Comparison of ENCODE assay signal across 9 mouse cellular contexts in the genomic region with DNA sequence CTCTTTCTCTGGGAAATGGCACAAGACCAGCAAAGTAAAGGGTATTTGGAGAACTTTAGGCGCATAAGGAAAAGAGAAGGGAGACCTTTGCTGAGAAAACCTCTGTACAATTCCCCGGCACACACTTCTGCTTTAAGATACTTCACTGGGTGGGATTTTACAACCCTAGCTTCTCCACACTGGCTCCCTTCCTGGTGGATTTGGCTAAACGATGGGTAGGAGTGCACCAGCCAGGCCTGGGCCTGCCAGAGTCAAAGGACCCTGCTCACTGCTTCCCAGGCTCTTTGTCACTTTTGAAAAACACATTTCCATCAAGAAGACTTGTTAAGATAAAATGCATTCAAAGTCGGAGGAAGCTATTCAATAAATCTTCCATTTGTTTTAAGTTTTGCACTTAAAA. TPM values are rescaled to one million over a fixed set of nuclear protein-coding genes. Genes with fewer than 3 reads are reported as not detected.
DNase-seq lines count a peak whose midpoint lies in the region; ATAC-seq lines count a peak whose summit lies in the region.
"Had no signal": no experiment of that assay in that cellular context is flagged by ENCODE, and none has a peak within 500 bp of the region (broad histone marks: within the 10 kb centered on the region; RNA-seq: fewer than 3 reads in every experiment).

No protein-coding gene starts in this region.

- DNase-seq in heart, adult 18-20 months, result no peak
- peak; percentile 18 for DNase-seq in right cerebral cortex, postnatal 4 days
- DNase-seq in right cerebral cortex, postnatal 36 days (ENCODE audit: low spot score in 2 of 2), result no peak
- DNase-seq in limb, embryonic 10.5 days (ENCODE audit: low spot score), result no peak
- DNase-seq in adrenal gland, postnatal 10 days, result no peak
- no peak for DNase-seq in thymus, postnatal 4 days

- H3K27me3 ChIP-seq in heart, embryonic 11.5 days (ENCODE audit: control insufficient read depth, insufficient read depth, low read length), result peaks cover 71% of the 10 kb centered on the region
- H3K27me3 ChIP-seq in limb, embryonic 10.5 days (ENCODE audit: low read depth, poor library complexity, severe bottlenecking), result peaks cover 83% of the 10 kb centered on the region

- no peaks in the 10 kb centered on the region for H3K36me3 ChIP-seq in heart, embryonic 11.5 days (ENCODE audit: control insufficient read depth, insufficient read depth, low read length)
- peaks cover 25% of the 10 kb centered on the region for H3K36me3 ChIP-seq in limb, embryonic 10.5 days

- H3K9ac ChIP-seq in heart, embryonic 11.5 days (ENCODE audit: low read depth, low read length), result no peak overlapping the region

- H3K4me2 ChIP-seq in heart, embryonic 11.5 days, result peak overlapping the region; percentile 20; the same call in 1 of the 2 replicates

- no peak overlapping the region; the same call in 1 of the 2 replicates for H3K4me3 ChIP-seq in heart, embryonic 11.5 days (ENCODE audit: low read depth, low read length)
- peak overlapping the region; percentile 88; the same call in 1 of the 2 replicates for H3K4me3 ChIP-seq in limb, embryonic 10.5 days

- no peak for ATAC-seq in heart, embryonic 11.5 days (replicated peaks; ENCODE audit: insufficient number of reproducible peaks, low FRiP score, low TSS enrichment)
- ATAC-seq in CD4-positive, CD25-positive, alpha-beta regulatory T cell, adult 4 months, result no peak
- ATAC-seq: lung, postnatal 0 days had no signal

- no peaks in the 10 kb centered on the region for H3K9me3 ChIP-seq in heart, embryonic 11.5 days (replicated peaks; ENCODE audit: control insufficient read depth, low read length)
- no peaks in the 10 kb centered on the region for H3K9me3 ChIP-seq in limb, embryonic 10.5 days (replicated peaks)

- peaks cover 7% of the 10 kb centered on the region for H3K4me1 ChIP-seq in heart, embryonic 11.5 days (ENCODE audit: control insufficient read depth, insufficient read depth, low read length)
- peaks cover 40% of the 10 kb centered on the region for H3K4me1 ChIP-seq in limb, embryonic 10.5 days

- WGBS in heart, embryonic 11.5 days (ENCODE audit: insufficient replicate concordance), result 34% methylated on average over 4 of the region's 4 CpGs
- WGBS in limb, embryonic 10.5 days, result 15% methylated on average over 4 of the region's 4 CpGs

- no peak overlapping the region for H3K27ac ChIP-seq in heart, embryonic 11.5 days (ENCODE audit: low read depth, low read length)
- 0 out of 2 replicates have a peak overlapping the region, but pooled peaks have one; percentile 10 for H3K27ac ChIP-seq in limb, embryonic 10.5 days

RNA-seq across cellular contexts. Expression of gene Nr2f1, which starts 6.3 kb away (rescaled TPM):
- polyA plus RNA-seq in heart, embryonic 11.5 days (2014; fragmentation: Nextera tagmentation; extraction: Ambion mirVana), result 10.2 and 10.9 TPM in 2 replicates
- total RNA-seq in heart, adult 18-20 months (2021), result 1 to 10 TPM; 2.1 to 2.6 TPM
- 18.2 and 19.6 TPM in 2 replicates for polyA plus RNA-seq in limb, embryonic 10.5 days (2016; fragmentation: Nextera tagmentation; extraction: Ambion mirVana)
- polyA plus RNA-seq in CD4-positive, CD25-positive, alpha-beta regulatory T cell, adult 4 months (2017; shearing (Covaris generic)), result not detected
- 10 to 100 TPM; 15.0 to 18.4 TPM for total RNA-seq in adrenal gland, postnatal 10 days (2021)

Comparison
In these comparisons a context has a peak if more than half of its experiments do, and no peak if none do; other contexts are left out.
1. RNA of gene Nr2f1, which starts 6.3 kb away (polyA plus RNA-seq): 18.2 to 19.6 TPM in limb, embryonic 10.5 days and 10.2 to 10.9 TPM in heart, embryonic 11.5 days; not detected in CD4-positive, CD25-positive, alpha-beta regulatory T cell, adult 4 months; every median in the first group is over 10 times any median in the second.